Mouse (Mus musculus) adrenal gland, postnatal 14 days (tissue): Measurements from ENCODE around the gene Hivep1. TPM values are rescaled to one million over a fixed set of nuclear protein-coding genes. Genes with fewer than 3 reads are reported as not detected.

Experiments
- DNase-seq: peaks from one replicate; pipeline ENCODE4 v3.0.0; 2021; ENCODE audit warnings: mixed read lengths
- total RNA-seq: library from RNA; stranded (reverse); gene quantifications from 2 replicates; pipeline ENCODE4 v1.2.3, GENCODE M21; 2021

Gene Hivep1
- total RNA-seq, 1 experiment from 2014 or later: 29.1 TPM

GRCm38 (mm10) chr13:42112748-42113147, 60.9 kb downstream of the Hivep1 start:
- no peak for DNase-seq

GRCm38 (mm10) chr13:42113601-42114000, 61.8 kb downstream of the Hivep1 start:
- no peak for DNase-seq

- no peak for DNase-seq
Measured at GRCm38 (mm10) chr13:42116301-42116700, 64.5 kb downstream of the Hivep1 start.

GRCm38 (mm10) chr13:42119062-42119461, 67.2 kb downstream of the Hivep1 start:
- no peak for DNase-seq

- DNase-seq: no peak
Measured at GRCm38 (mm10) chr13:42121106-42121776, 69.4 kb downstream of the Hivep1 start.

GRCm38 (mm10) chr13:42121777-42122682, 70.2 kb downstream of the Hivep1 start:
- DNase-seq: no peak

GRCm38 (mm10) chr13:42144627-42145026, 92.8 kb downstream of the Hivep1 start:
- no peak for DNase-seq

- no peak for DNase-seq
Measured at GRCm38 (mm10) chr13:42149328-42150071, 97.7 kb downstream of the Hivep1 start.

GRCm38 (mm10) chr13:42150072-42150450, 98.2 kb downstream of the Hivep1 start:
- DNase-seq: no peak

- DNase-seq: no peak
Measured at GRCm38 (mm10) chr13:42150462-42151127, 98.8 kb downstream of the Hivep1 start.

- no peak for DNase-seq
Measured at GRCm38 (mm10) chr13:42158259-42158658, 106.4 kb downstream of the Hivep1 start.

GRCm38 (mm10) chr13:42159416-42160185, 107.8 kb downstream of the Hivep1 start:
- DNase-seq: no peak

GRCm38 (mm10) chr13:42170802-42171201, 119.0 kb downstream of the Hivep1 start:
- DNase-seq: no peak

- peak; percentile 66 for DNase-seq
Measured at GRCm38 (mm10) chr13:42174827-42175420, 123.1 kb downstream of the Hivep1 start.

GRCm38 (mm10) chr13:42182635-42183034, 130.8 kb downstream of the Hivep1 start:
- DNase-seq: no peak

GRCm38 (mm10) chr13:42184131-42184530, 132.3 kb downstream of the Hivep1 start:
- no peak for DNase-seq

- no peak for DNase-seq
Measured at GRCm38 (mm10) chr13:42193016-42193415, 141.2 kb downstream of the Hivep1 start.

- DNase-seq: peak; percentile 11
Measured at GRCm38 (mm10) chr13:42195671-42196070, 143.8 kb downstream of the Hivep1 start.

- DNase-seq: no peak
Measured at GRCm38 (mm10) chr13:42197656-42198055, 145.8 kb downstream of the Hivep1 start.

GRCm38 (mm10) chr13:42213556-42213955, 161.7 kb downstream of the Hivep1 start:
- no peak for DNase-seq

GRCm38 (mm10) chr13:42222401-42222800, 170.6 kb downstream of the Hivep1 start:
- DNase-seq: no peak
